Mouse (Mus musculus): ENCODE measurements around the gene Lrrn4cl. TPM values are rescaled to one million over a fixed set of nuclear protein-coding genes. Genes with fewer than 3 reads are reported as not detected.
"Not testable (repeated sequence)": the region's sequence is repeated elsewhere in the genome, so short reads cannot be mapped to it uniquely, and the experiment has no call there.

Gene Lrrn4cl
- polyA plus RNA-seq, 1 experiment from 2014 or later = 0.26 TPM

- WGBS (ENCODE audit: insufficient replicate concordance) = under 1% methylated on average over 51 of the region's 54 CpGs
- peaks cover 26% of the 10 kb centered on the region for H3K4me1 ChIP-seq (ENCODE audit: insufficient read depth)
- DNase-seq (peak; percentile 89), ATAC-seq (peak; percentile 56)
- H3K27ac ChIP-seq (ENCODE audit: low read depth) = peak within 1 kb of the TSS; percentile 66
- H3K9me3 ChIP-seq (ENCODE audit: low read length) = no peaks in the 10 kb centered on the region
- peak within 1 kb of the TSS; percentile 93 for H3K9ac ChIP-seq (replicated peaks)
- H3K36me3 ChIP-seq (replicated peaks; ENCODE audit: insufficient read depth, low read length) = peaks cover 16% of the 10 kb centered on the region; the same call in 1 of the 2 replicates
- H3K27me3 ChIP-seq (ENCODE audit: insufficient read depth, low read length) = no peaks in the 10 kb centered on the region
- TF ChIP-seq CTCF (IDR thresholded peaks at IDR 0.05; ENCODE audit: low read depth) = no peak
- TF ChIP-seq EP300 (IDR thresholded peaks at IDR 0.05; ENCODE audit: low read depth) = no peak
- peak within 1 kb of the TSS; percentile 92 for H3K4me2 ChIP-seq (ENCODE audit: low read depth, low read length)
- peak within 1 kb of the TSS; percentile 91 for H3K4me3 ChIP-seq (ENCODE audit: low read depth, low read length)
These were observed 42.5 kb downstream of the Lrrn4cl start, which contains the start of gene Ints5 for GRCm38 (mm10) chr19:8892829-8893766. Ints5 (plus strand) TSS chr19:8893005.

GRCm38 (mm10) chr19:8895397-8895960 is 44.9 kb downstream of the Lrrn4cl start:
- Histone ChIP-seq H3K4me3 (ENCODE audit: low read depth, low read length) (no peak overlapping the region), H3K36me3 (replicated peaks; ENCODE audit: insufficient read depth, low read length) (peaks cover 13% of the 10 kb centered on the region; the same call in 1 of the 2 replicates), H3K4me1 (ENCODE audit: insufficient read depth) (peaks cover 34% of the 10 kb centered on the region), H3K9ac (replicated peaks) (no peak overlapping the region), H3K27me3 (ENCODE audit: insufficient read depth, low read length) (no peaks in the 10 kb centered on the region), H3K27ac (ENCODE audit: low read depth) (no peak overlapping the region), H3K9me3 (ENCODE audit: low read length) (no peaks in the 10 kb centered on the region), H3K4me2 (ENCODE audit: low read depth, low read length) (no peak overlapping the region)
- DNase-seq (no peak), ATAC-seq (no peak)
- WGBS (ENCODE audit: insufficient replicate concordance) = 91% methylated on average over 9 of the region's 9 CpGs
- TF ChIP-seq CTCF (IDR thresholded peaks at IDR 0.05; ENCODE audit: low read depth) (no peak), EP300 (IDR thresholded peaks at IDR 0.05; ENCODE audit: low read depth) (no peak)

GRCm38 (mm10) chr19:8896231-8896630 is 45.7 kb downstream of the Lrrn4cl start:
- H3K36me3 ChIP-seq (replicated peaks; ENCODE audit: insufficient read depth, low read length); H3K27me3 ChIP-seq (ENCODE audit: insufficient read depth, low read length); H3K9me3 ChIP-seq (ENCODE audit: low read length); H3K27ac ChIP-seq (ENCODE audit: low read depth); H3K4me3 ChIP-seq (ENCODE audit: low read depth, low read length); H3K9ac ChIP-seq (replicated peaks); ATAC-seq; DNase-seq; H3K4me2 ChIP-seq (ENCODE audit: low read depth, low read length): not testable (repeated sequence)
- peaks cover 37% of the 10 kb centered on the region for H3K4me1 ChIP-seq (ENCODE audit: insufficient read depth)
- 77% methylated on average over 5 of the region's 5 CpGs for WGBS (ENCODE audit: insufficient replicate concordance)

GRCm38 (mm10) chr19:8897211-8897864 is 46.8 kb downstream of the Lrrn4cl start:
- H3K36me3 ChIP-seq (replicated peaks; ENCODE audit: insufficient read depth, low read length); H3K9me3 ChIP-seq (ENCODE audit: low read length); H3K27me3 ChIP-seq (ENCODE audit: insufficient read depth, low read length): not testable (repeated sequence)
- ATAC-seq = peak; percentile 52
- H3K27ac ChIP-seq (ENCODE audit: low read depth) = peak overlapping the region; percentile 85
- peak; percentile 62 for DNase-seq
- peak overlapping the region; percentile 94 for H3K4me2 ChIP-seq (ENCODE audit: low read depth, low read length)
- peak overlapping the region; percentile 67 for H3K9ac ChIP-seq (replicated peaks)
- H3K4me1 ChIP-seq (ENCODE audit: insufficient read depth) = peaks cover 41% of the 10 kb centered on the region
- peak overlapping the region; percentile 98 for H3K4me3 ChIP-seq (ENCODE audit: low read depth, low read length)
- WGBS (ENCODE audit: insufficient replicate concordance) = 32% methylated on average over 21 of the region's 21 CpGs

- peaks cover 41% of the 10 kb centered on the region for H3K4me1 ChIP-seq (ENCODE audit: insufficient read depth)
- peak; percentile 32 for TF ChIP-seq CTCF (IDR thresholded peaks at IDR 0.05; ENCODE audit: low read depth)
- 0 out of 2 replicates have a peak, but pooled peaks have one; percentile 37 for TF ChIP-seq EP300 (IDR thresholded peaks at IDR 0.05; ENCODE audit: low read depth)
- peak within 1 kb of the TSS; percentile 97 for H3K9ac ChIP-seq (replicated peaks)
- peak within 1 kb of the TSS; percentile 94 for H3K4me2 ChIP-seq (ENCODE audit: low read depth, low read length)
- no peaks in the 10 kb centered on the region for H3K27me3 ChIP-seq (ENCODE audit: insufficient read depth, low read length)
- peak; percentile 98 for DNase-seq
- no peaks in the 10 kb centered on the region for H3K9me3 ChIP-seq (ENCODE audit: low read length)
- H3K27ac ChIP-seq (ENCODE audit: low read depth) = peak within 1 kb of the TSS; percentile 97
- H3K4me3 ChIP-seq (ENCODE audit: low read depth, low read length) = peak within 1 kb of the TSS; percentile 98
- H3K36me3 ChIP-seq (replicated peaks; ENCODE audit: insufficient read depth, low read length) = peaks cover 12% of the 10 kb centered on the region
- under 1% methylated on average over 53 of the region's 53 CpGs for WGBS (ENCODE audit: insufficient replicate concordance)
- peak; percentile 99 for ATAC-seq
These were observed 47.4 kb downstream of the Lrrn4cl start, which contains the start of gene Ganab for GRCm38 (mm10) chr19:8897865-8898495. Ganab (plus strand) TSS chr19:8898071.
